Mouse (Mus musculus): Measurements from ENCODE around the gene Wnt7b. TPM values are rescaled to one million over a fixed set of nuclear protein-coding genes. Genes with fewer than 3 reads are reported as not detected.

Wnt7b gene
- polyA plus RNA-seq, 1 experiment from 2014 or later: 63.4 TPM

DNA sequence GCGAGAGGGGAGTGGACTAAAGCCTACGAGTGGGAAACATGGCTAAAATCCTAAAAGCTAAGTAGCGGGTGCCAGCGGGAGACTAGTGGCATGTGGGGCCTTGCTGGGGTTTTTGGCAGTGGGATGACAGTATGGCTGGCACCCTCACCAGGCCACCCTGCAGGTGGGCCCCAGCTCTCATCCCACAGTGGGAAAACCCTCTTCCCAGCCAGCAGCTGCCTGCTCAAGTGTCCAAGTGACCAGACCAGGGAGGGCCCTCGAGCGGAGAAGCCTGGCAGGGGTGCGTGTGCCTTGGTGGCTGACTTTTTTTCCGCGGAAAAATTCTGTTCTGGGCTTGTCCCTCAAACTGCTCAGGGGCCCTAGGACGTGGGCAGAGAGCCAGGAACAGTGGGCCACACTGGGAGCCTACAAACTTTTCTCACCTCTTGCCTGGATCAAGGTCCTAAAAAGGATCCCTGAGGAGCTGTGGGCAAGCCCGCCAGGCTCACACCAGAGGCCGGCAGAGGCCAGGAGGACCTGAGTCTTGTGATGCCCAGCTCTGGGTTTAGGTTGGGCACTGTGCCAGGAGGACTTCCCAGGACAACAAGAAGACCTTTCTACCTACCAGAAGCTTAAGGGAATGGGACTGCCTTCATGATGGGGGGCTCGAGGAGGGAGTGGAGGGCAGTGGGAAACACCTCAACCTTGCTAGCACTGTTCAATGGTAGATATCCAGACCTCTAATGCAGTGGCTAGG lies 18.1 kb downstream of the Wnt7b start:
- 85% methylated on average over 13 of the region's 13 CpGs for WGBS
- 0 out of 2 replicates have a peak, but pooled peaks cover 4% of the 10 kb centered on the region for H3K27me3 ChIP-seq
- H3K9me3 ChIP-seq: 0 out of 2 replicates have a peak, but pooled peaks cover 3% of the 10 kb centered on the region
- no peak for ATAC-seq
- H3K4me3 ChIP-seq (replicated peaks): no peak overlapping the region
- peaks cover 34% of the 10 kb centered on the region for H3K4me1 ChIP-seq (replicated peaks)
- H3K4me2 ChIP-seq (replicated peaks): no peak overlapping the region
- no peak overlapping the region for H3K9ac ChIP-seq (replicated peaks)
- no peaks in the 10 kb centered on the region for H3K36me3 ChIP-seq
- H3K27ac ChIP-seq: no peak overlapping the region

DNA sequence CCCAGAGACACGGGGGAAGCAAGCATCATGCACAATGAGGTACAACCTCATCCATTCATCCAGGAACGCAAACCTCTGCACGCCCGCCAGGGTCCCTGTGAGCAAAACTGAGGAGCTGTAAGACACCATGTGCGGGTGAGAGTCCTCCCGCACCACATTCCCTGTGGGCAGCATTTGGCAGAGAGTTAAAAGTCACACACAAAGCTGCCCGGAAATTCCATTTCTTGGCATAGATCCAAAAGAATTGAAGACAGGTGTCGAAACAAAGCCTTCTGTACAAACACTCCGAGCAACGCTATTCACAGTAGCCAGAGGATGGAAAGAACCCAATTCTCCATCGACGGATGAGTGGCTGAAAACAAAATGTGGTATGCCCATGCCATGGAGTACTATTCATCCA lies 20.3 kb downstream of the Wnt7b start:
- ATAC-seq: no peak
- Histone ChIP-seq H3K27ac (no peak overlapping the region), H3K27me3 (0 out of 2 replicates have a peak, but pooled peaks cover 3% of the 10 kb centered on the region), H3K36me3 (no peaks in the 10 kb centered on the region), H3K4me1 (replicated peaks) (peaks cover 20% of the 10 kb centered on the region), H3K4me3 (replicated peaks) (no peak overlapping the region), H3K4me2 (replicated peaks) (no peak overlapping the region), H3K9ac (replicated peaks) (no peak overlapping the region), H3K9me3 (0 out of 2 replicates have a peak, but pooled peaks cover 3% of the 10 kb centered on the region)
- WGBS: 76% methylated on average over 12 of the region's 12 CpGs

DNA sequence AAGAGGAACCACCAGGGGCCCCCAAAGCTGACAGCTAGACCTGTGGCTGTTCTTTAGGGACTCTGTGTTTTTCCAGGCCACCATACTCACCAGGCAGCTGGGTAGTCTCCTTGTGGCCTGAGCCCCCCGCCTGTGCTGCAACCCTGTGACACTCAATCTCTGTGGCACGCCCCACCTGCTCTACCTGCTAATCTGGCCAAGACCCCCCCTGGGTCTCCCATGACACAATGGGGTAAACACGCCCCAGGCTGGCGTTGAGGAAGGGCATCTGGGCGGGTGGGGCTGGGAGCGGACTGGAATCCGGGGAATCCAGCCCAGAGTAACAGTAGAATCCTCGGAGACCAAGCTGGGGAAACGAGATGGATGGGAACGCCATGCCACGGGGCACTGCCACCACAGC lies 21.4 kb downstream of the Wnt7b start:
- H3K4me2 ChIP-seq (replicated peaks): no peak overlapping the region
- H3K9ac ChIP-seq (replicated peaks): no peak overlapping the region
- ATAC-seq: no peak
- H3K27me3 ChIP-seq: no peaks in the 10 kb centered on the region
- H3K4me3 ChIP-seq (replicated peaks): no peak overlapping the region
- H3K9me3 ChIP-seq: 0 out of 2 replicates have a peak, but pooled peaks cover 3% of the 10 kb centered on the region
- H3K4me1 ChIP-seq (replicated peaks): peaks cover 14% of the 10 kb centered on the region
- H3K27ac ChIP-seq: no peak overlapping the region
- H3K36me3 ChIP-seq: no peaks in the 10 kb centered on the region
- WGBS: 82% methylated on average over 11 of the region's 11 CpGs

GRCm38 (mm10) chr15:85558840-85559540 lies 23.3 kb downstream of the Wnt7b start:
- 89% methylated on average over 25 of the region's 25 CpGs for WGBS
- no peak overlapping the region for H3K9ac ChIP-seq (replicated peaks)
- ATAC-seq: no peak
- no peak overlapping the region for H3K4me3 ChIP-seq (replicated peaks)
- no peaks in the 10 kb centered on the region for H3K36me3 ChIP-seq
- H3K9me3 ChIP-seq: 0 out of 2 replicates have a peak, but pooled peaks cover 3% of the 10 kb centered on the region
- H3K27ac ChIP-seq: no peak overlapping the region
- H3K4me1 ChIP-seq (replicated peaks): peaks cover 5% of the 10 kb centered on the region; the same call in 1 of the 2 replicates
- H3K4me2 ChIP-seq (replicated peaks): no peak overlapping the region
- no peaks in the 10 kb centered on the region for H3K27me3 ChIP-seq

DNA sequence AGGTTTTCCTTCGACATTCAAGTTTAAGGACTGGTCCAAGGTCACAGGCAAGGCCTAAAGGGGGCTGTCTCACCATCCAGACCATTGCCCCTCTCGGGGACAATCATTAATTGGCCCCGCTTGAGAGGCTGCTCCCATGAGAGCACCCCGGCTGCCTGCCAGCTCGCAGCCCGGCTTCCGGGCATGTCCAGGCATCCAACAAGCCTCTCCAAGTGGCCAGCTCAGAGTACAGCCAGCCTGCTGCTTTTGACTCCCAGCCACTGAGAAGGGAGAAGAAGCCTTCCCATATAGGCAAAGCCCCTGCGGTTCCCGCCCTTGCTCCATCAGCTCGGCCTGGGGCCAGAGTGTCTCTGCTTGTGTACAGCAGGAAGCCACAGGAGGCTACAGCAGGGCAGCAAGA lies 26.5 kb downstream of the Wnt7b start:
- H3K9ac ChIP-seq (replicated peaks): no peak overlapping the region
- no peaks in the 10 kb centered on the region for H3K27me3 ChIP-seq
- H3K4me3 ChIP-seq (replicated peaks): no peak overlapping the region
- no peak overlapping the region for H3K4me2 ChIP-seq (replicated peaks)
- no peaks in the 10 kb centered on the region for H3K9me3 ChIP-seq
- 71% methylated on average over 10 of the region's 10 CpGs for WGBS
- H3K36me3 ChIP-seq: no peaks in the 10 kb centered on the region
- no peak overlapping the region for H3K27ac ChIP-seq
- peaks cover 5% of the 10 kb centered on the region; the same call in 1 of the 2 replicates for H3K4me1 ChIP-seq (replicated peaks)
- no peak for ATAC-seq

DNA sequence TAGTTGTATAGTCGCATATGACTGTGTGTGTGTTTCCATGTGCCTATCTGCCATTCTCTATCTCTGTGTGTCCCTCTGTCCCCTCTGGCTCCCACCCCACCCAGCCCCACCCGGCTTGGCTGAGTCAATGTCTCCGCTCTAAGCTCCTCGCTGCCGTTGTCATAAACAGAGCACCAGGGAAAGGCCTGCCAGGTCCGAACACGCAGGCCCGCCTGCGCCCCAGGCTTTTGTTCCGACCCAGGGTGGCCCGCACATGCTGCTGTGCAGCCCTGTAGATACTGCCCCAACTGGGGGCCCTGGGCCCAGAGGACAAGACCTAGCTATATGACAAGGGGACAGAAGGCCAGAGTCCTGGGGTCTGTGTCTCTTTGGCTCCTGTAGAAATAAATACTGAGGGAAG lies 28.9 kb downstream of the Wnt7b start:
- no peak overlapping the region for H3K27ac ChIP-seq
- no peak overlapping the region for H3K4me2 ChIP-seq (replicated peaks)
- H3K9me3 ChIP-seq: no peaks in the 10 kb centered on the region
- H3K4me3 ChIP-seq (replicated peaks): no peak overlapping the region
- H3K4me1 ChIP-seq (replicated peaks): peaks cover 5% of the 10 kb centered on the region; the same call in 1 of the 2 replicates
- 86% methylated on average over 11 of the region's 11 CpGs for WGBS
- no peak for ATAC-seq
- H3K27me3 ChIP-seq: no peaks in the 10 kb centered on the region
- H3K36me3 ChIP-seq: no peaks in the 10 kb centered on the region
- H3K9ac ChIP-seq (replicated peaks): no peak overlapping the region

GRCm38 (mm10) chr15:85546500-85546899 lies 35.8 kb downstream of the Wnt7b start:
- Histone ChIP-seq H3K36me3 (no peaks in the 10 kb centered on the region), H3K4me3 (replicated peaks) (no peak overlapping the region), H3K4me1 (replicated peaks) (no peaks in the 10 kb centered on the region), H3K27me3 (no peaks in the 10 kb centered on the region), H3K4me2 (replicated peaks) (no peak overlapping the region), H3K9me3 (no peaks in the 10 kb centered on the region), H3K27ac (no peak overlapping the region), H3K9ac (replicated peaks) (no peak overlapping the region)
- ATAC-seq: no peak
- WGBS: 79% methylated on average over 4 of the region's 4 CpGs

- no peaks in the 10 kb centered on the region for H3K4me1 ChIP-seq (replicated peaks)
- no peak overlapping the region for H3K4me2 ChIP-seq (replicated peaks)
- H3K36me3 ChIP-seq: no peaks in the 10 kb centered on the region
- no peak overlapping the region for H3K9ac ChIP-seq (replicated peaks)
- WGBS: 85% methylated on average over 5 of the region's 5 CpGs
- ATAC-seq: no peak
- H3K4me3 ChIP-seq (replicated peaks): no peak overlapping the region
- no peak overlapping the region for H3K27ac ChIP-seq
- no peaks in the 10 kb centered on the region for H3K9me3 ChIP-seq
- no peaks in the 10 kb centered on the region for H3K27me3 ChIP-seq
Observed at GRCm38 (mm10) chr15:85545369-85545768, 36.9 kb downstream of the Wnt7b start.

DNA sequence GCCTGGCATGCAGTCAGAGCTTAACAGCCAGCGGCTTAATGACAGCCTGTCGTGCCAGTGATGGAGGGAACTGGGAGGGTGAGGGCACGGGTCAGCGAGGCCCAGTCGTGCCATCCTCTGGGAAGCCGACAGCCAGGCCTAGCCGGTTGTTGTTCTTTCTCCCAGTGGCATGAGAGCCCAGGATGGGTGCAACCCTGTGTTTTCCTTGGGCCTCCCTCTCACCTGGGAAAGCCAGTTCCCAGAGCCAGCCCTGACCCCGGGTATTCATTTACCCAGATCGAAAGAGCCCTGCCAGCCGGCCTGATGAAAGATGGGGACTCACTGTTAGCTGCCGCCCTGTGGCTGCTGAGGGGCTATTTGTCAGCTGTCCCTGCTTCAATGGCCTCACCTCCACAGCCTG lies 44.1 kb downstream of the Wnt7b start:
- Histone ChIP-seq H3K9ac (replicated peaks) (no peak overlapping the region), H3K4me1 (replicated peaks) (peaks cover 6% of the 10 kb centered on the region; the same call in 1 of the 2 replicates), H3K27ac (no peak overlapping the region), H3K4me2 (replicated peaks) (no peak overlapping the region), H3K27me3 (no peaks in the 10 kb centered on the region), H3K4me3 (replicated peaks) (no peak overlapping the region), H3K9me3 (no peaks in the 10 kb centered on the region), H3K36me3 (peaks cover 16% of the 10 kb centered on the region; the same call in 1 of the 2 replicates)
- 69% methylated on average over 11 of the region's 11 CpGs for WGBS
- ATAC-seq: no peak

DNA sequence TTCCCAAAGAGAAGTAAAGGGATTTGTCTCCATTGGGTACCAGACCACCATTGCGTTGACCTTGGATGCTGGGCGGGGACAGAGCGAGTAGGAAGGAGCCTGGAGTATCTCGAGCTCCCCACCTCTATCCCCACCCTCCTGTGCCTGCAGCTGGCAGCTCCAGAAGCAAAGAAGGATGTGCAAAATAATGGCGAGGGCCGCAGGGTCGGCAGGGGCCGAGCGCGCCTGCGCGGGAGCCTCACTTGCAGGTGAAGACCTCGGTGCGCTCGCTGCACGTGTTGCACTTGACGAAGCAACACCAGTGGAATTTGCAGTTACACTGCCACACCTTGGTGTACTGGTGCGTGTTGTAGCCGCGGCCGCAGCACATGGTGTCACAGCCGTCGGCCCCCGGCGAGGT lies 45.1 kb downstream of the Wnt7b start:
- no peak for ATAC-seq
- Histone ChIP-seq H3K4me3 (replicated peaks) (no peak overlapping the region), H3K4me1 (replicated peaks) (peaks cover 6% of the 10 kb centered on the region; the same call in 1 of the 2 replicates), H3K4me2 (replicated peaks) (no peak overlapping the region), H3K27me3 (no peaks in the 10 kb centered on the region), H3K9ac (replicated peaks) (no peak overlapping the region), H3K36me3 (peaks cover 16% of the 10 kb centered on the region; the same call in 1 of the 2 replicates), H3K27ac (no peak overlapping the region), H3K9me3 (no peaks in the 10 kb centered on the region)
- 88% methylated on average over 25 of the region's 25 CpGs for WGBS

DNA sequence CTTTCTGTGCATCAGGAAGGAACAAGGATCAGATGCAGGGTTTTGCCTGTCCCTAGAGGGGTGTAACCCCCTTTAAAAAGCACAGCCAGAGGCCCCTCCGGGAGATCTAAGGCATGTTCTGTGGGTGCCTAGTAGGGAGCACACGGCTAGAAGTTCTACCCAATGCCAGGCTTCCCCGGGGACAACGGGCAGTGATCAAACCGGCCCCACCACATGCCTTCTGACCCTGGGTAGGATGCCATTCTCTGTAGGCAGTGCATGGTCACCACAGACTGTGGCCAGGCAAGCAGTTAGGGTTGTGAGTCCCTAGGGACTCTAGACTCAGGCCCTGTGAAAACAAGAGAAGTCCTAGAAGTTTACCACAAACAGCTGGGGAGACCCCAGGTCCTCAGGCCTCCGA lies 47.6 kb downstream of the Wnt7b start:
- peaks cover 16% of the 10 kb centered on the region; the same call in 1 of the 2 replicates for H3K36me3 ChIP-seq

GRCm38 (mm10) chr15:85534215-85534614 lies 48.1 kb downstream of the Wnt7b start:
- peaks cover 16% of the 10 kb centered on the region; the same call in 1 of the 2 replicates for H3K36me3 ChIP-seq
- H3K4me3 ChIP-seq (replicated peaks): no peak overlapping the region
- 89% methylated on average over 8 of the region's 8 CpGs for WGBS
- H3K9me3 ChIP-seq: no peaks in the 10 kb centered on the region
- H3K4me1 ChIP-seq (replicated peaks): peaks cover 11% of the 10 kb centered on the region; the same call in 1 of the 2 replicates
- no peak overlapping the region for H3K27ac ChIP-seq
- H3K27me3 ChIP-seq: no peaks in the 10 kb centered on the region
- no peak overlapping the region for H3K9ac ChIP-seq (replicated peaks)
- no peak for ATAC-seq
- H3K4me2 ChIP-seq (replicated peaks): no peak overlapping the region

More for the DNA sequence above, 47.6 kb downstream of the Wnt7b start:
- Histone ChIP-seq H3K4me2 (replicated peaks) (no peak overlapping the region), H3K9me3 (no peaks in the 10 kb centered on the region), H3K4me3 (replicated peaks) (no peak overlapping the region), H3K9ac (replicated peaks) (no peak overlapping the region), H3K4me1 (replicated peaks) (peaks cover 11% of the 10 kb centered on the region; the same call in 1 of the 2 replicates), H3K27ac (no peak overlapping the region), H3K27me3 (no peaks in the 10 kb centered on the region)
- WGBS: 85% methylated on average over 6 of the region's 6 CpGs
- no peak for ATAC-seq
